Mouse (Mus musculus) spleen, adult 2 months (tissue): ENCODE results near the gene Ankrd40. TPM values are rescaled to one million over a fixed set of nuclear protein-coding genes. Genes with fewer than 3 reads are reported as not detected.

Source experiments
- DNase-seq, 2 experiments: peaks; one replicate each; pipeline versions ENCODE4 v3.0.0 to v3.0.0-alpha.2; 2012 to 2021; ENCODE audit warnings: low spot score in 2 of 2, low read depth in 1 of 2
- H3K27ac ChIP-seq: fragments of 200-500 bp; 2 replicates; pipeline ENCODE4 v1.5.1; 2012; ENCODE audit warnings: low read length, inconsistent platforms; ENCODE audit not compliant: insufficient read depth
- H3K27me3 ChIP-seq: fragments of 200-500 bp; 2 replicates; pipeline ENCODE4 v1.6.1; 2012; ENCODE audit warnings: mild to moderate bottlenecking, moderate library complexity, low read length, inconsistent platforms; ENCODE audit not compliant: control insufficient read depth, insufficient read depth
- H3K36me3 ChIP-seq: fragments of 200-500 bp; 2 replicates; pipeline ENCODE4 v1.6.1; 2012; ENCODE audit warnings: mild to moderate bottlenecking, low read length, inconsistent platforms; ENCODE audit not compliant: control insufficient read depth, insufficient read depth
- H3K4me1 ChIP-seq: fragments of 200-500 bp; 2 replicates; pipeline ENCODE4 v1.6.1; 2011; ENCODE audit warnings: inconsistent platforms; ENCODE audit not compliant: control insufficient read depth, insufficient read depth, insufficient read length
- H3K4me3 ChIP-seq: fragments of 200-500 bp; 2 replicates; pipeline ENCODE4 v1.5.1; 2011; ENCODE audit warnings: mild to moderate bottlenecking, inconsistent platforms; ENCODE audit not compliant: insufficient read depth, insufficient read length; ENCODE audit errors: extremely low read depth
- CTCF ChIP-seq: fragments of 200-500 bp; IDR thresholded peaks from 2 replicates; pipeline ENCODE4 v1.5.1; 2011; ENCODE audit warnings: mild to moderate bottlenecking, inconsistent platforms; ENCODE audit not compliant: insufficient read depth, insufficient read length, insufficient replicate concordance; ENCODE audit errors: extremely low read depth
- POLR2A ChIP-seq: fragments of 200-500 bp; IDR thresholded peaks from 2 replicates; pipeline ENCODE4 v1.6.1; 2011; ENCODE audit warnings: low read depth, low read length, inconsistent platforms
- WGBS: fragments of 180-500 bp; shearing (Covaris S2); methylation state at CpG from one replicate; pipeline ENCODE4 v1.1.7; 2018; 5-methylcytosine and 5-hydroxymethylcytosine counted together
- polyA plus RNA-seq: library from polyadenylated mRNA; depleted of rRNA; stranded (reverse); fragments of >200 nt; gene quantifications from 2 replicates; pipeline ENCODE4 v1.2.3, GENCODE M21; 2012

Gene Ankrd40
- polyA plus RNA-seq, 1 experiment: 50.7 TPM

- 92% methylated on average over 5 of the region's 5 CpGs for WGBS
- Histone ChIP-seq H3K36me3 (no peaks in the 10 kb centered on the region), H3K27me3 (no peaks in the 10 kb centered on the region), H3K27ac (no peak overlapping the region), H3K4me3 (no peak overlapping the region), H3K4me1 (no peaks in the 10 kb centered on the region)
- TF ChIP-seq CTCF (no peak), POLR2A (no peak)
- DNase-seq: no peak
These were observed 4.4 kb upstream of the Ankrd40 start for GRCm38 (mm10) chr11:94323271-94323925.

GRCm38 (mm10) chr11:94324618-94325017 lies 3.2 kb upstream of the Ankrd40 start:
- Histone ChIP-seq H3K36me3 (no peaks in the 10 kb centered on the region), H3K4me1 (no peaks in the 10 kb centered on the region), H3K4me3 (no peak overlapping the region), H3K27me3 (no peaks in the 10 kb centered on the region), H3K27ac (no peak overlapping the region)
- no peak for DNase-seq
- 89% methylated on average over 5 of the region's 5 CpGs for WGBS
- TF ChIP-seq CTCF: no peak
- TF ChIP-seq POLR2A: no peak

- Histone ChIP-seq H3K36me3 (no peaks in the 10 kb centered on the region), H3K27me3 (no peaks in the 10 kb centered on the region), H3K4me1 (no peaks in the 10 kb centered on the region), H3K27ac (no peak overlapping the region), H3K4me3 (no peak overlapping the region)
- WGBS: 44% methylated on average over 10 of the region's 10 CpGs
- no peak for TF ChIP-seq POLR2A
- no peak for TF ChIP-seq CTCF
- no peak for DNase-seq
These were observed 815 bp upstream of the Ankrd40 start for GRCm38 (mm10) chr11:94326961-94327411.

- no peak overlapping the region for H3K27ac ChIP-seq
- peak in 1 of 2 experiments; percentile 11 for DNase-seq
- WGBS: 7% methylated on average over 10 of the region's 10 CpGs
These were observed 834 bp downstream of the Ankrd40 start for GRCm38 (mm10) chr11:94328644-94329025.

GRCm38 (mm10) chr11:94329270-94329891 lies 1.6 kb downstream of the Ankrd40 start:
- Histone ChIP-seq H3K4me1 (no peaks in the 10 kb centered on the region), H3K4me3 (no peak overlapping the region), H3K27me3 (no peaks in the 10 kb centered on the region), H3K27ac (no peak overlapping the region), H3K36me3 (peaks cover 3% of the 10 kb centered on the region)
- 70% methylated on average over 4 of the region's 4 CpGs for WGBS
- DNase-seq: no peak
- TF ChIP-seq CTCF: no peak

More at GRCm38 (mm10) chr11:94328644-94329025, 834 bp downstream of the Ankrd40 start:
- H3K4me1 ChIP-seq: no peaks in the 10 kb centered on the region
- H3K4me3 ChIP-seq: peak overlapping the region; percentile 84
- no peak for TF ChIP-seq CTCF
- TF ChIP-seq POLR2A: no peak
- H3K27me3 ChIP-seq: no peaks in the 10 kb centered on the region
- no peaks in the 10 kb centered on the region for H3K36me3 ChIP-seq

GRCm38 (mm10) chr11:94330211-94330610 lies 2.4 kb downstream of the Ankrd40 start:
- TF ChIP-seq CTCF (no peak), POLR2A (no peak)
- no peaks in the 10 kb centered on the region for H3K4me1 ChIP-seq
- 95% methylated on average over 3 of the region's 3 CpGs for WGBS
- no peak overlapping the region for H3K27ac ChIP-seq
- H3K4me3 ChIP-seq: no peak overlapping the region
- no peaks in the 10 kb centered on the region for H3K27me3 ChIP-seq
- peaks cover 6% of the 10 kb centered on the region for H3K36me3 ChIP-seq
- no peak for DNase-seq

GRCm38 (mm10) chr11:94332726-94333125 lies 4.9 kb downstream of the Ankrd40 start:
- Histone ChIP-seq H3K27me3 (no peaks in the 10 kb centered on the region), H3K27ac (no peak overlapping the region), H3K4me1 (no peaks in the 10 kb centered on the region), H3K36me3 (peaks cover 8% of the 10 kb centered on the region), H3K4me3 (no peak overlapping the region)
- TF ChIP-seq POLR2A (no peak), CTCF (no peak)
- no peak for DNase-seq
- 94% methylated on average over 6 of the region's 6 CpGs for WGBS
